Mouse (Mus musculus) stomach, embryonic 16.5 days (tissue): ENCODE results near the gene Cep131. TPM values are rescaled to one million over a fixed set of nuclear protein-coding genes. Genes with fewer than 3 reads are reported as not detected.
A peak's percentile ranks its signal among the peaks of the same experiment; 100 is the strongest.

Source experiments
- ATAC-seq: fragments of 200-750 bp; cut with Nextera tagmentation; 2 replicates; pipeline ENCODE4 v1.8.0; 2017; ENCODE audit warnings: moderate number of reproducible peaks, moderate TSS enrichment; ENCODE audit not compliant: insufficient read depth, low FRiP score
- H3K27ac ChIP-seq: fragments of 300-500 bp; sonication (generic); 2 replicates; pipeline ENCODE4 v1.5.1; 2014; ENCODE audit warnings: low read length
- H3K27me3 ChIP-seq: fragments of 300-500 bp; sonication (generic); 2 replicates; pipeline ENCODE4 v1.6.1; 2014; ENCODE audit warnings: low read length, control low read depth, mixed read lengths; ENCODE audit not compliant: control insufficient read depth, insufficient read depth
- H3K36me3 ChIP-seq: fragments of 300-500 bp; sonication (generic); 2 replicates; pipeline ENCODE4 v1.6.1; 2014; ENCODE audit warnings: low read length; ENCODE audit not compliant: control insufficient read depth, insufficient read depth
- H3K4me1 ChIP-seq: fragments of 300-500 bp; sonication (generic); 2 replicates; pipeline ENCODE4 v1.6.1; 2014; ENCODE audit warnings: low read length, control low read depth, mixed read lengths; ENCODE audit not compliant: control insufficient read depth, insufficient read depth
- H3K4me2 ChIP-seq: fragments of 300-500 bp; sonication (generic); 2 replicates; pipeline ENCODE4 v1.6.1; 2014; ENCODE audit warnings: low read depth, low read length, mixed read lengths
- H3K4me3 ChIP-seq: fragments of 300-500 bp; sonication (generic); replicated peaks from 2 replicates; pipeline ENCODE4 v1.5.1; 2014; ENCODE audit warnings: mild to moderate bottlenecking, low read length
- H3K9ac ChIP-seq: fragments of 300-500 bp; sonication (generic); 2 replicates; pipeline ENCODE4 v1.6.1; 2014; ENCODE audit warnings: low read length
- H3K9me3 ChIP-seq: fragments of 300-500 bp; sonication (generic); replicated peaks from 2 replicates; pipeline ENCODE4 v1.6.1; 2016; ENCODE audit warnings: low read length, control low read depth; ENCODE audit not compliant: control insufficient read depth
- WGBS: fragments of 180-500 bp; shearing (Covaris S2); extraction: QIAGEN DNeasy Blood & Tissue Kit; methylation state at CpG from one replicate; pipeline ENCODE4 v1.1.7; 2014; 5-methylcytosine and 5-hydroxymethylcytosine counted together
- polyA plus RNA-seq: library from polyadenylated mRNA; unstranded; fragments of >200 nt; fragmentation: Nextera tagmentation; extraction: Ambion mirVana; gene quantifications from 2 replicates; pipeline ENCODE4 v1.2.1, GENCODE M21; 2015

The Cep131 gene
- polyA plus RNA-seq, 1 experiment from 2014 or later, result 11.8 TPM

DNA sequence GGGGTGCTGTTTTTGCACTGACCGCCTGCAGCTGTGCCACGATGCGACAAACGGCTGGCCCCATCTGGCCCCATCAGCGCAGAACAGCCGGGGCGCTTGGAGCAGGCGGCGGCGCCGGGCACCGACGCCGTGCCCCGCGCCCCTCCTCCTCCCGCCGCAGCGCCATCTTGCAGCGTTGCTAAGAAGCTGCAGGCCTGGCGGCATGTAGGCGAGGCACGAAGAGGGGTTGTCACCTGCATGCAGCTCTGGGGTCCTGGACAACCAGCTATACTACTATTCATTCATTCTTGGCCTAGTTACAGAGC is 38.4 kb downstream of the Cep131 start:
- ATAC-seq, result no peak
- no peaks in the 10 kb centered on the region for H3K9me3 ChIP-seq
- 10% methylated on average over 23 of the region's 23 CpGs for WGBS
- H3K4me3 ChIP-seq, result no peak overlapping the region
- peaks cover 30% of the 10 kb centered on the region; the same call in 1 of the 2 replicates for H3K4me1 ChIP-seq
- no peaks in the 10 kb centered on the region for H3K36me3 ChIP-seq
- H3K9ac ChIP-seq, result peak overlapping the region; percentile 48; the same call in 1 of the 2 replicates
- peak overlapping the region; percentile 32 for H3K4me2 ChIP-seq
- H3K27me3 ChIP-seq, result peaks cover 18% of the 10 kb centered on the region
- no peak overlapping the region for H3K27ac ChIP-seq

DNA sequence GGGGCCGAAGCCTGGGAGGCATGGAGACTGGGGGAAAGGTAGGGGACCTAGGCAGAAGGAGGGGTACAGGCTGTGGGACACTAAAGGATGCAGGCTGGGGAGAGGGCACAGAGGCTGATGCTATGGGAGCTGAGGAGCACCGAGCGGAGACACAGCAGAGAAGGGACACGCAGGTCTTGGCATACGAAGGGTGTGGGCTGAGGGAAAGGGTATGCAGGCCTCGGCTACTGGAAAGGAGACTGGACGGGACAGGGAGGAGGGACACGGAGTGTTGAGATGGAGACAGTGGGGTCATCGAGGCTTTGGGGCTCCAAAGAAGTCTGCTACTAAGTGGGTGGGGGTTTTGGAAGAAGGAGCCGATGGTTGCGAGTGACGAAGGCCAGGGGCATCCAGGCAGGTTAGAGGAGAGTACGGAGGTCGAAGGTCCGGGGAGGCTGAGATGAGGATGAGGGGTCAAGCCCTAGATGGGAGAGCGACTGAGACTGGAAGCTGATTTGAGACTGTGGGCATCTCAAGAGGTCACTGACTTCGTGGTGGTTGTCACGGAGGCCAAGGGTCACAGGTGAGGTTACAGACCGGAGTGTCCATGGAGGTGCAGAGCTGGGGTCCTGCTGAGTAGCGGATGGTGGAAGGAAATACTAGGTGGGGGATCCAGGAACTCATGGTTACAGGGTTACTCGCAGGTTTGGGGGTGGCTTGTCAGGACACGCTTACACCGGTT is 38.9 kb downstream of the Cep131 start:
- peak overlapping the region; percentile 96 for H3K4me2 ChIP-seq
- H3K9me3 ChIP-seq, result no peaks in the 10 kb centered on the region
- H3K27me3 ChIP-seq, result peaks cover 18% of the 10 kb centered on the region
- H3K4me3 ChIP-seq, result peak overlapping the region; percentile 54
- peak overlapping the region; percentile 73 for H3K9ac ChIP-seq
- H3K36me3 ChIP-seq, result no peaks in the 10 kb centered on the region
- no peak for ATAC-seq
- WGBS, result 19% methylated on average over 23 of the region's 23 CpGs
- no peak overlapping the region for H3K27ac ChIP-seq
- H3K4me1 ChIP-seq, result peaks cover 30% of the 10 kb centered on the region; the same call in 1 of the 2 replicates

GRCm38 (mm10) chr11:120046553-120047191 is 40.0 kb downstream of the Cep131 start, which contains the start of gene Aatk:
Aatk (minus strand) TSS chr11:120047167.
- Histone ChIP-seq H3K9ac (peak within 1 kb of the TSS; percentile 73), H3K4me3 (peak within 1 kb of the TSS; percentile 54), H3K27ac (no peak within 1 kb of the TSS), H3K27me3 (peaks cover 18% of the 10 kb centered on the region), H3K9me3 (no peaks in the 10 kb centered on the region), H3K4me2 (peak within 1 kb of the TSS; percentile 96), H3K4me1 (peaks cover 37% of the 10 kb centered on the region; the same call in 1 of the 2 replicates), H3K36me3 (no peaks in the 10 kb centered on the region)
- WGBS, result 1% methylated on average over 46 of the region's 63 CpGs
- no peak for ATAC-seq

DNA sequence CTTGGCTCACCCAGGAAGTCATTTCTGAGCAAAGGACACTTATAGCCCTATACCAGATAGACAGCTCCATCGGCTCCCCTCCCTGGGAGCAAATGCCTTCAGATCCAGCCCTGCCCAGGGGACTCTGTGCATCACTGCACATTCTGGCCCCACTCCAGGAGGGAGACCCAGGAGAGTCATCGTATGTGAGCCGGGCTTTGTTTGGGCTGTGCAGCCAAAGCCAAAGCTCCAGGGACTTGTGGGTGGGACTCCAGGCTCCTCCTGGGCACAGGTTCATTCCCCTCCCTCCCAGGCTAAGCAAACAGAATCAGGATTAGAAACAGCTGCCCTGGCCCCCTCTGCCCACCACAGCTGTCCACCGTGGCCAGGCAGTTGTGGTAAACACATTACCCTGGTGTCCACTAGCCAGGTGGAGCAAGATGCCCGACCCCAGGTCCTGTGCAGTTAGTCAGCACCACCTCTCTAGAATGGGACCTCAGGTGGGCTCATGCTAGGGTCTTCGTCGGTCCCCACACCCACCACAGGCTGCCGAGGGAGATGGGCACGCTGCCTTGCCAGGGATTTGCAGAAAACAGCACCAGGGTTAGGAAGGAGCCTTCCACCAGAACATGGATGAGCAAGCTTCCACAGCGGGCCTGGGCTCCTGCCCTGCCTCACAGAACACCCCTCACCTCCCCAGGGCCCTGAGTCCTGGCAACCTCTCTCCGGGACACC is 40.6 kb downstream of the Cep131 start:
- 0 out of 2 replicates have a peak, but pooled peaks have one; percentile 5 for ATAC-seq
- Histone ChIP-seq H3K4me1 (peaks cover 33% of the 10 kb centered on the region; the same call in 1 of the 2 replicates), H3K27me3 (peaks cover 18% of the 10 kb centered on the region), H3K9ac (peak overlapping the region; percentile 73), H3K4me2 (peak overlapping the region; percentile 96), H3K9me3 (no peaks in the 10 kb centered on the region), H3K36me3 (no peaks in the 10 kb centered on the region), H3K4me3 (peak overlapping the region; percentile 54), H3K27ac (no peak overlapping the region)
- WGBS, result 37% methylated on average over 11 of the region's 11 CpGs

- H3K4me1 ChIP-seq, result peaks cover 36% of the 10 kb centered on the region; the same call in 1 of the 2 replicates
- H3K4me3 ChIP-seq, result no peak overlapping the region
- H3K4me2 ChIP-seq, result no peak overlapping the region
- H3K9ac ChIP-seq, result no peak overlapping the region
- H3K36me3 ChIP-seq, result no peaks in the 10 kb centered on the region
- ATAC-seq, result no peak
- H3K27me3 ChIP-seq, result peaks cover 18% of the 10 kb centered on the region
- 64% methylated on average over 4 of the region's 4 CpGs for WGBS
- H3K9me3 ChIP-seq, result no peaks in the 10 kb centered on the region
- no peak overlapping the region for H3K27ac ChIP-seq
Observed at GRCm38 (mm10) chr11:120045341-120045740, 41.3 kb downstream of the Cep131 start.

DNA sequence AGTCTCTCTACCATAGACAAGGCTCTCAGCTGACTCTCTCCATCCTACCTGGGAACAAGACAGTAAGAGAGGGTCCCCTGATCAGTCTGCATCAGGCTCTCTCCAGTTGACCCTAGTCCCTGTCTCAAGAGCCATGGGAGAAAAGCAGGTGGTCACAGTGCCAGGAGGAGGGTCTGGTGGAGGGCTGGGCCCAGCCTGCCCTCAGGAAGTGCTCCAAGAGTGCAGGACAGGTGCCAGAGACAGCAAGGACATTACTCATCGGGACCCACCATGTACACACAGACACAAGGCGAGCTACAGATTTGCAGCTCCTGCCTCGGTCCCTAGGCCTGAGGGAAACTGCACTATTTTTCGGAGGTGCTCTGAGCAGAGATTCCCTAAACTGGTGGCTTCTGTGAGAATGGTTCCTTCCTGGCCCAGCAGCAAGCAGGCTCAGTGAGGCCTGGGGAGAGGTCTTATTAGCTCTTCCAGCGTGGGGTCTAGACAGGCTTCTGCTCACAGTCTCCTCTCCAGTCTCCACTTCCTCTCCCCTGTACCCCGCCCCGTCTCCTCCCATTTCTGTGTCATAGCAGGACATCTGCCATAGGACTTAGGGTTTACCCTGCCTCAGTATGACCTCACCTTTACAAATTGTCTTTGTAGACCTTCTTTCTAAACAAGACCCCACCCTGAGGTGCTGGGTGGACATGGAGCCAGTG is 44.3 kb downstream of the Cep131 start:
- peak overlapping the region; percentile 59; the same call in 1 of the 2 replicates for H3K27ac ChIP-seq

DNA sequence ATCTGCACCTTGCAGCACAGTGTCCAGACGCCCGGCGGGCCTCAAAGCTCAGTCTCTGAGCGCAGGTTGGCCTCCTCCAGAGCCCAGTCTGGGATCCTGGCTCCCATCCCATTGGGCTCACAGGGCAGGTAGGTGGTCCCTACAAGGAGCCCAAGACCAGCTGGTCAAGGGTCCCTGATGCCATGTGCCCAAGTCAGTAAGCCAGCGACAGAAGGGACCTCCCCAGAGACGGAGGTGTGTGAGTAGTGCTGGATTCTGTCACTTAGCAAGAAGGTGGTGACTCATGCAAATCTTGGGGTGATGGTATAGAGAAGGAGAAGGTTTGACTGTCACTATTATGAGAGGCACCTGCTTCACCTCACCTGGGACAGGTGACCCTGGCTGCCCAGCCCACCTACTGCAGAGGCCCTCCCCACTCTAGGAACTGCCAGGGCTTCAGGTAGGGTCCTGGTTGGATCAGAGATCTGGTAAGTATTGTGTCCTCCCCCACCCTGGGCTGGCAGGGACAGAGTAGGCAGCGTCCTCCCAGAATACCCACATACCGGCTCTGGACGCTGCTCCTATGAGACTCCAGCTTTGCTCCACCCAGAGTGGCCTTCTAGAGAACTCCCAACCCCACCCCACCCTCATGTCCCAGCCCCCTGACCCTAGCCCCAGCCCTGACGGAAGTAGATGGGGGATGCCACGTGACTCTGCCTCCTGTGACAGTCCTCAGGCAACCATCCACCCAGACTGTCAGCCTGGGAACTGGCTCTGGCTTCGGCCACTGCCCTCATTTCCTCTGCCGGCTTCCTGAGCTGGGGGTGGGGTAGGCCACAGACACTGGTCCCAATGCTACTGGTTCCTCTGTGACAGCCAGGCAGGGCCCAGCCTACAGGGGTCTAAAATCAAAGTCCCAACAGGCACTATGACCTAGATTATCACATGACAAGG is 45.2 kb downstream of the Cep131 start:
- Histone ChIP-seq H3K27ac (peak overlapping the region; percentile 59; the same call in 1 of the 2 replicates), H3K27me3 (no peaks in the 10 kb centered on the region; the same call in 1 of the 2 replicates), H3K36me3 (no peaks in the 10 kb centered on the region), H3K9ac (no peak overlapping the region; the same call in 1 of the 2 replicates), H3K4me3 (no peak overlapping the region), H3K4me1 (peaks cover 24% of the 10 kb centered on the region; the same call in 1 of the 2 replicates), H3K9me3 (no peaks in the 10 kb centered on the region), H3K4me2 (no peak overlapping the region; the same call in 1 of the 2 replicates)
- 63% methylated on average over 13 of the region's 13 CpGs for WGBS
- ATAC-seq, result peak; percentile 47; the same call in 1 of the 2 replicates

More for the DNA sequence above, 44.3 kb downstream of the Cep131 start:
- WGBS, result 66% methylated on average over 7 of the region's 7 CpGs
- Histone ChIP-seq H3K4me1 (peaks cover 31% of the 10 kb centered on the region; the same call in 1 of the 2 replicates), H3K4me3 (no peak overlapping the region), H3K9ac (peak overlapping the region; percentile 55), H3K27me3 (peaks cover 2% of the 10 kb centered on the region), H3K4me2 (no peak overlapping the region), H3K9me3 (no peaks in the 10 kb centered on the region), H3K36me3 (no peaks in the 10 kb centered on the region)
- ATAC-seq, result 0 out of 2 replicates have a peak, but pooled peaks have one; percentile 2

DNA sequence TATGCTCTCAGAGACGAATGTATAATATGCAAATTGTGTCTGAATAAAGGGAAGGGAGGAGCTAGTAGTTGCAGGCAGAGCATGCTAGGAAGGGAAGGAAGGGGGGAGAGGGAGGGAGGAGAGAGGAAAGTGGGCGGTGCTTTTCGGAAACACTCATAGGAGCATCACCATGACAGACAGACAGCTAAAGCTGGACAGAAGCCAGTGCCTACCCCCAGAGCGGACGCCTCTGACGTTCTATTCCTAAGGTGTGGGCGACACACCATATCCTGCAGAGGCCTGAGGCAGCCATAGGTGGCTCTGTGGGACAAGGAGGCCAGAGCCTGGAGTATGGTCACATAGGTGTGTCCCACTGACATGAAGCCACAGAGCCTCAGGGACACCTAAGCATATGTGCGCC is 46.2 kb downstream of the Cep131 start:
- no peak overlapping the region for H3K4me3 ChIP-seq
- H3K4me2 ChIP-seq, result no peak overlapping the region
- no peak for ATAC-seq
- peaks cover 17% of the 10 kb centered on the region; the same call in 1 of the 2 replicates for H3K4me1 ChIP-seq
- H3K27ac ChIP-seq, result no peak overlapping the region; the same call in 1 of the 2 replicates
- 69% methylated on average over 8 of the region's 8 CpGs for WGBS
- H3K27me3 ChIP-seq, result no peaks in the 10 kb centered on the region
- H3K9me3 ChIP-seq, result no peaks in the 10 kb centered on the region
- no peaks in the 10 kb centered on the region for H3K36me3 ChIP-seq
- no peak overlapping the region for H3K9ac ChIP-seq
